Mouse (Mus musculus): ENCODE results near the gene Ptpn3.

DNA sequence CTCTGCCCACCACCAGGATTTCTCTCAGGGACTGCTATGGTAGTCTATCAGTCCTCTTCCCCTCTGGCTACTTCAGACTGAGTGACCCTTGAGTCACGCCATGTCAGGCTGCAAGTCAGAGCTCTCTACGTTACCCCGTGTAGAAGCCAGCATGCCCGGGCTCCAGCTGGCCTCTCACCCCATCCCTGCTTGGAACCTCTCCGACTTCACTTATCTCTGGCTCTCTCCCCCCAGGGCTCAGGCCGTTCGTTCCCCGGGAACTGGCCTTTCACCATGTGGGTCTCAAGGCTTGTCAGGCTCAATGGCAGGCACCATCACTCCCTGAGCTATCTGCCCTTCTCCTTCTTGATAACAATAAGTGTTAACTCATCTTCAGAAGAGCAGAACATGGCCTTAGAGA is 33.3 kb downstream of the Ptpn3 start:
- TF ChIP-seq POLR2A (IDR thresholded peaks at IDR 0.05; ENCODE audit: extremely low read depth, insufficient read depth, low read length), result no peak
- no peak for TF ChIP-seq CTCF (IDR thresholded peaks at IDR 0.05; ENCODE audit: extremely low read depth, insufficient read depth, low read length)
